Mouse (Mus musculus): Measurements from ENCODE around the gene Tns1.

The Tns1 gene

GRCm38 (mm10) chr1:74092242-74092641 is 32.0 kb downstream of the Tns1 start:
- in situ Hi-C loops (cut with MboI, MseI): loop anchor here in 1 of 2 experiments (10.0 kb wide), 1 partner anchor 1237 kb away; no protein-coding TSS in a partner anchor

- in situ Hi-C loops (cut with MboI, MseI): loop anchor here in 1 of 2 experiments (10.0 kb wide), 1 partner anchor 1237 kb away; no protein-coding TSS in a partner anchor
Measured at GRCm38 (mm10) chr1:74091611-74092224, 32.5 kb downstream of the Tns1 start.

GRCm38 (mm10) chr1:74091138-74091537 is 33.1 kb downstream of the Tns1 start:
- in situ Hi-C loops (cut with MboI, MseI): loop anchor here in 1 of 2 experiments (10.0 kb wide), 1 partner anchor 1236 kb away; no protein-coding TSS in a partner anchor

GRCm38 (mm10) chr1:74090329-74090728 is 33.9 kb downstream of the Tns1 start:
- in situ Hi-C loops (cut with MboI, MseI): loop anchor here in 1 of 2 experiments (10.0 kb wide), 1 partner anchor 1236 kb away; no protein-coding TSS in a partner anchor

GRCm38 (mm10) chr1:74088569-74088968 is 35.7 kb downstream of the Tns1 start:
- in situ Hi-C loops (cut with MboI, MseI): no loop called here

GRCm38 (mm10) chr1:74085566-74085965 is 38.7 kb downstream of the Tns1 start:
- in situ Hi-C loops (cut with MboI, MseI): no loop called here

- in situ Hi-C loops (cut with MboI, MseI): no loop called here
Measured at GRCm38 (mm10) chr1:74084752-74085151, 39.5 kb downstream of the Tns1 start.

GRCm38 (mm10) chr1:74084065-74084705 is 40.1 kb downstream of the Tns1 start:
- in situ Hi-C loops (cut with MboI, MseI): no loop called here

GRCm38 (mm10) chr1:74082841-74083463 is 41.3 kb downstream of the Tns1 start:
- in situ Hi-C loops (cut with MboI, MseI): no loop called here

GRCm38 (mm10) chr1:74081573-74081989 is 42.7 kb downstream of the Tns1 start:
- in situ Hi-C loops (cut with MboI, MseI): no loop called here

- in situ Hi-C loops (cut with MboI, MseI): loop anchor here in 1 of 2 experiments (5.0 kb wide), 2 partner anchors 80 to 175 kb away; no protein-coding TSS in a partner anchor
Measured at GRCm38 (mm10) chr1:74077353-74077752, 46.9 kb downstream of the Tns1 start.

GRCm38 (mm10) chr1:74076230-74076629 is 48.0 kb downstream of the Tns1 start:
- in situ Hi-C loops (cut with MboI, MseI): loop anchor here in 1 of 2 experiments (5.0 kb wide), 2 partner anchors 79 to 174 kb away; no protein-coding TSS in a partner anchor

- in situ Hi-C loops (cut with MboI, MseI): loop anchor here (5.0 kb wide), 2 partner anchors 78 to 173 kb away; no protein-coding TSS in a partner anchor
Measured at GRCm38 (mm10) chr1:74074693-74075485, 49.4 kb downstream of the Tns1 start.

- in situ Hi-C loops (cut with MboI, MseI): loop anchor here in 1 of 2 experiments (5.0 kb wide), 2 partner anchors 76 to 171 kb away; no protein-coding TSS in a partner anchor
Measured at GRCm38 (mm10) chr1:74073791-74074190, 50.5 kb downstream of the Tns1 start.

- in situ Hi-C loops (cut with MboI, MseI): loop anchor here in 1 of 2 experiments (5.0 kb wide), 2 partner anchors 73 to 168 kb away; no protein-coding TSS in a partner anchor
Measured at GRCm38 (mm10) chr1:74070745-74071144, 53.5 kb downstream of the Tns1 start.

GRCm38 (mm10) chr1:74070001-74070551 is 54.2 kb downstream of the Tns1 start:
- in situ Hi-C loops (cut with MboI, MseI): loop anchor here in 1 of 2 experiments (5.0 kb wide), 2 partner anchors 73 to 168 kb away; no protein-coding TSS in a partner anchor

GRCm38 (mm10) chr1:74069085-74069835 is 55.0 kb downstream of the Tns1 start:
- in situ Hi-C loops (cut with MboI, MseI): no loop called here

GRCm38 (mm10) chr1:74068366-74069084 is 55.7 kb downstream of the Tns1 start:
- in situ Hi-C loops (cut with MboI, MseI): no loop called here

GRCm38 (mm10) chr1:74067866-74068265 is 56.4 kb downstream of the Tns1 start:
- in situ Hi-C loops (cut with MboI, MseI): no loop called here

All from T-helper 17 cell (primary cell).